Mouse (Mus musculus) intestine, embryonic 16.5 days (tissue): ENCODE data around the gene Acsl3. TPM values are rescaled to one million over a fixed set of nuclear protein-coding genes. Genes with fewer than 3 reads are reported as not detected.

Source experiments
- ATAC-seq: fragments of 200-750 bp; cut with Nextera tagmentation; 2 replicates; pipeline ENCODE4 v1.8.0; 2017; ENCODE audit warnings: moderate TSS enrichment, moderate library complexity
- H3K27ac ChIP-seq: fragments of 300-500 bp; sonication (generic); 2 replicates; pipeline ENCODE4 v1.5.1; 2014; ENCODE audit warnings: mild to moderate bottlenecking, low read length
- H3K27me3 ChIP-seq: fragments of 300-500 bp; sonication (generic); replicated peaks from 2 replicates; pipeline ENCODE4 v1.6.1; 2014; ENCODE audit warnings: low read length, control low read depth, mixed read lengths; ENCODE audit not compliant: control insufficient read depth, insufficient read depth
- H3K36me3 ChIP-seq: fragments of 300-500 bp; sonication (generic); 2 replicates; pipeline ENCODE4 v1.6.1; 2014; ENCODE audit warnings: low read length, control low read depth; ENCODE audit not compliant: control insufficient read depth, insufficient read depth
- H3K4me1 ChIP-seq: fragments of 300-500 bp; sonication (generic); 2 replicates; pipeline ENCODE4 v1.6.1; 2014; ENCODE audit warnings: low read length, control low read depth, mixed read lengths; ENCODE audit not compliant: control insufficient read depth, insufficient read depth
- H3K4me2 ChIP-seq: fragments of 300-500 bp; sonication (generic); 2 replicates; pipeline ENCODE4 v1.6.1; 2014; ENCODE audit warnings: low read depth, low read length, control low read depth
- H3K4me3 ChIP-seq: fragments of 300-500 bp; sonication (generic); 2 replicates; pipeline ENCODE4 v1.5.1; 2014; ENCODE audit warnings: mild to moderate bottlenecking, low read length
- H3K9ac ChIP-seq: fragments of 300-500 bp; sonication (generic); 2 replicates; pipeline ENCODE4 v1.6.1; 2014; ENCODE audit warnings: low read depth, low read length
- H3K9me3 ChIP-seq: fragments of 300-500 bp; sonication (generic); 2 replicates; pipeline ENCODE4 v1.6.1; 2016; ENCODE audit warnings: low read length, control low read depth; ENCODE audit not compliant: control insufficient read depth
- WGBS: fragments of 180-500 bp; shearing (Covaris S2); extraction: QIAGEN DNeasy Blood & Tissue Kit; methylation state at CpG from one replicate; pipeline ENCODE4 v1.1.7; 2014; 5-methylcytosine and 5-hydroxymethylcytosine counted together
- polyA plus RNA-seq: library from polyadenylated mRNA; unstranded; fragments of >200 nt; fragmentation: Nextera tagmentation; extraction: Ambion mirVana; gene quantifications from 2 replicates; pipeline ENCODE4 v1.2.1, GENCODE M21; 2015

Gene Acsl3
- polyA plus RNA-seq, result 93.5 and 111 TPM in 2 replicates

GRCm38 (mm10) chr1:78657671-78658440 is at the start of gene Acsl3, which contains the start of gene Utp14b:
TSS of gene Acsl3 (plus strand) at chr1:78657825.
TSS of gene Utp14b (plus strand) at chr1:78658038.
- Histone ChIP-seq H3K27ac (peak within 1 kb of the TSS; percentile 96), H3K36me3 (no peaks in the 10 kb centered on the region), H3K9me3 (no peaks in the 10 kb centered on the region), H3K4me2 (peak within 1 kb of the TSS; percentile 71), H3K4me1 (peaks cover 26% of the 10 kb centered on the region), H3K27me3 (no peaks in the 10 kb centered on the region), H3K4me3 (peak within 1 kb of the TSS; percentile 98), H3K9ac (peak within 1 kb of the TSS; percentile 99)
- WGBS, result under 1% methylated on average over 100 of the region's 104 CpGs
- ATAC-seq, result peak; percentile 99

GRCm38 (mm10) chr1:78609134-78609907 is 48.3 kb upstream of the Acsl3 start:
- no peak overlapping the region for H3K9ac ChIP-seq
- ATAC-seq, result peak; percentile 88
- no peak overlapping the region for H3K4me3 ChIP-seq
- peak overlapping the region; percentile 40 for H3K27ac ChIP-seq
- H3K36me3 ChIP-seq, result no peaks in the 10 kb centered on the region
- H3K27me3 ChIP-seq, result no peaks in the 10 kb centered on the region
- no peak overlapping the region for H3K4me2 ChIP-seq
- no peaks in the 10 kb centered on the region for H3K9me3 ChIP-seq
- 21% methylated on average over 12 of the region's 12 CpGs for WGBS
- 0 out of 2 replicates have a peak, but pooled peaks cover 5% of the 10 kb centered on the region for H3K4me1 ChIP-seq

GRCm38 (mm10) chr1:78611039-78611438 is 46.6 kb upstream of the Acsl3 start:
- Histone ChIP-seq H3K4me3 (no peak overlapping the region), H3K27ac (no peak overlapping the region), H3K9ac (no peak overlapping the region), H3K36me3 (no peaks in the 10 kb centered on the region), H3K4me2 (no peak overlapping the region), H3K9me3 (no peaks in the 10 kb centered on the region), H3K4me1 (0 out of 2 replicates have a peak, but pooled peaks cover 5% of the 10 kb centered on the region), H3K27me3 (no peaks in the 10 kb centered on the region)
- ATAC-seq, result no peak
- 78% methylated on average over 4 of the region's 4 CpGs for WGBS

- Histone ChIP-seq H3K4me3 (no peak overlapping the region), H3K36me3 (no peaks in the 10 kb centered on the region), H3K9me3 (no peaks in the 10 kb centered on the region), H3K4me2 (no peak overlapping the region), H3K27ac (no peak overlapping the region), H3K27me3 (no peaks in the 10 kb centered on the region), H3K4me1 (0 out of 2 replicates have a peak, but pooled peaks cover 5% of the 10 kb centered on the region), H3K9ac (no peak overlapping the region)
- WGBS, result 58% methylated on average over 1 of the region's 1 CpGs
- no peak for ATAC-seq
Measured at GRCm38 (mm10) chr1:78612959-78613358, 44.7 kb upstream of the Acsl3 start.

GRCm38 (mm10) chr1:78624352-78624751 is 33.3 kb upstream of the Acsl3 start:
- Histone ChIP-seq H3K36me3 (no peaks in the 10 kb centered on the region), H3K4me1 (no peaks in the 10 kb centered on the region), H3K27me3 (no peaks in the 10 kb centered on the region), H3K9ac (no peak overlapping the region), H3K4me3 (no peak overlapping the region), H3K4me2 (no peak overlapping the region), H3K9me3 (no peaks in the 10 kb centered on the region), H3K27ac (no peak overlapping the region)
- WGBS, result 93% methylated on average over 2 of the region's 2 CpGs
- ATAC-seq, result no peak

- Histone ChIP-seq H3K9ac (no peak overlapping the region), H3K4me1 (no peaks in the 10 kb centered on the region), H3K27ac (no peak overlapping the region), H3K27me3 (no peaks in the 10 kb centered on the region), H3K4me3 (no peak overlapping the region), H3K4me2 (no peak overlapping the region), H3K36me3 (no peaks in the 10 kb centered on the region), H3K9me3 (no peaks in the 10 kb centered on the region)
- ATAC-seq, result no peak
- WGBS, result 65% methylated on average over 3 of the region's 3 CpGs
Measured at GRCm38 (mm10) chr1:78634486-78634885, 23.1 kb upstream of the Acsl3 start.

- no peaks in the 10 kb centered on the region for H3K4me1 ChIP-seq
- no peak for ATAC-seq
- H3K9ac ChIP-seq, result no peak overlapping the region
- H3K36me3 ChIP-seq, result no peaks in the 10 kb centered on the region
- no peak overlapping the region for H3K27ac ChIP-seq
- no peaks in the 10 kb centered on the region for H3K27me3 ChIP-seq
- H3K4me2 ChIP-seq, result no peak overlapping the region
- H3K4me3 ChIP-seq, result no peak overlapping the region
- H3K9me3 ChIP-seq, result no peaks in the 10 kb centered on the region
Measured at GRCm38 (mm10) chr1:78640871-78641270, 16.8 kb upstream of the Acsl3 start.

- ATAC-seq, result no peak
- H3K4me3 ChIP-seq, result no peak overlapping the region
- no peak overlapping the region for H3K9ac ChIP-seq
- H3K9me3 ChIP-seq, result no peaks in the 10 kb centered on the region
- WGBS, result 93% methylated on average over 3 of the region's 3 CpGs
- H3K4me1 ChIP-seq, result no peaks in the 10 kb centered on the region
- no peaks in the 10 kb centered on the region for H3K27me3 ChIP-seq
- H3K4me2 ChIP-seq, result no peak overlapping the region
- H3K36me3 ChIP-seq, result no peaks in the 10 kb centered on the region
- H3K27ac ChIP-seq, result no peak overlapping the region
Measured at GRCm38 (mm10) chr1:78641791-78642190, 15.8 kb upstream of the Acsl3 start.

GRCm38 (mm10) chr1:78642197-78642596 is 15.4 kb upstream of the Acsl3 start:
- H3K27ac ChIP-seq, result no peak overlapping the region
- H3K4me3 ChIP-seq, result no peak overlapping the region
- no peak overlapping the region for H3K9ac ChIP-seq
- WGBS, result 60% methylated on average over 2 of the region's 2 CpGs
- ATAC-seq, result peak; percentile 59
- no peaks in the 10 kb centered on the region for H3K4me1 ChIP-seq
- no peaks in the 10 kb centered on the region for H3K9me3 ChIP-seq
- no peaks in the 10 kb centered on the region for H3K36me3 ChIP-seq
- no peaks in the 10 kb centered on the region for H3K27me3 ChIP-seq
- no peak overlapping the region for H3K4me2 ChIP-seq
